Mouse (Mus musculus): ENCODE results near the gene Vps37c. TPM values are rescaled to one million over a fixed set of nuclear protein-coding genes. Genes with fewer than 3 reads are reported as not detected.

The Vps37c gene
- polyA plus RNA-seq, 1 experiment = 30.0 TPM

DNA sequence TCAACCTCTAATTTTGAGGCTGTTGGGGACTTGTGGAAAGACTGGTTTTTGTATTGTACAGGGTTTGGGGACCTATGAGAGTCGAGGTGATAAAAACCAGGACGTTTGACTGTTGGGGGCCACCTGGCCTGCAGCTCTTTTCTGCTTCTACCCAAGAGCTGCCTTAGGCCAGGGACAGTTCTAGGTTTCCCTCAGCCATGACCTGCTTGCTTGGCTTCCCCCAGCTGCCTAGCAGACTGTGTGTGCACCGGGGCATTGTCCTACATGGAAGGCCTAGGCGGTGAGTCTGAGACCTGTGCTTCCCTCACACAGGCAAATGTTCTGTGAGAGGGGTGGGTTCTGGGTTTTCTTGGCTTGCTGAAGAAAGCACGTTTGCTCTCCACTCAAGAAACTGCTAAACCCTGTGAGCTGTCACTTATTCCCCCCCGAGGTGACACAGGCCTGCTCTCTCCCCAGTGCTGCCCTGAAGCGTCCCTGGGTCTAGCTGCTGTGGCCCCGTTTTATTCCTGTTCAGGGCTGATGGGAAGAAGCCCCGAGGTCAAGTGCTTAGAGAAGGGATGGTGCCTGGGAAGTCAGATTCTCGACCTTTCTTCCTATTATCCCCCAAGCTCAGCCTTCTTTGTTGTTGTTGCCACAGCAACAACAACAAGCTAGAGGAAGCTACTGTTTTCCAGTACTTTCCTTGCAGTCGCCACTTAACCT is 60.0 kb downstream of the Vps37c start:
- 66% methylated on average over 11 of the region's 11 CpGs for WGBS
- TF ChIP-seq POLR2A (IDR thresholded peaks at IDR 0.05; ENCODE audit: low read depth, low read length) (no peak), CTCF (conservative IDR thresholded peaks at IDR 0.05; ENCODE audit: insufficient read depth, insufficient read length, low read depth, low read length) (no peak)
- Histone ChIP-seq H3K4me3 (ENCODE audit: insufficient read depth, low read depth, low read length) (no peak overlapping the region), H3K27me3 (replicated peaks; ENCODE audit: control insufficient read depth, insufficient read depth, low read length) (no peaks in the 10 kb centered on the region), H3K27ac (ENCODE audit: insufficient read depth, low read depth, low read length) (no peak overlapping the region), H3K4me1 (ENCODE audit: control insufficient read depth, insufficient read depth, low read length) (no peaks in the 10 kb centered on the region), H3K36me3 (ENCODE audit: control insufficient read depth, insufficient read depth, low read length) (no peaks in the 10 kb centered on the region)
- no peak for DNase-seq

DNA sequence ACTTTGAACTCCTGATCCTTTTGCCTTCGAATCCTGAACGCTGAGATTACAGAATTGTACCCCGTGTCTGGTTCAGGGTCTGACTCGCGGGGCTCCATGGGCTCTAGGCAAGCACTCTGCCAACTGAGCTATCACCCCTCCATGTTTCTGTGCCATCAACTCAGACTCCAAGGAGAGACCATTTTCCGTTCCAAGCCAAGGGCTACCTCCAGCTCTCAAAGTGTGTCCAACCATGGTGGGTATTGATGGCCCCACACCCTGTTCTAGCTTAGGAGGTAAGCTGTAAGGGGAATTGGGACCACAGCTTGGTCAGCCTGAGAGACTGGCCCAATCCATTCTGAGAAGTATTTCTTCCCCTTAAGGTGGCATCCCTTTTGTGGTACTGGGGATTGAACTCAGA is 60.8 kb downstream of the Vps37c start:
- H3K4me1 ChIP-seq (ENCODE audit: control insufficient read depth, insufficient read depth, low read length) = no peaks in the 10 kb centered on the region
- H3K27ac ChIP-seq (ENCODE audit: insufficient read depth, low read depth, low read length) = no peak overlapping the region
- no peaks in the 10 kb centered on the region for H3K36me3 ChIP-seq (ENCODE audit: control insufficient read depth, insufficient read depth, low read length)
- no peak for DNase-seq
- H3K4me3 ChIP-seq (ENCODE audit: insufficient read depth, low read depth, low read length) = no peak overlapping the region
- WGBS = 80% methylated on average over 6 of the region's 6 CpGs
- no peaks in the 10 kb centered on the region for H3K27me3 ChIP-seq (replicated peaks; ENCODE audit: control insufficient read depth, insufficient read depth, low read length)
- TF ChIP-seq POLR2A (IDR thresholded peaks at IDR 0.05; ENCODE audit: low read depth, low read length) (no peak), CTCF (conservative IDR thresholded peaks at IDR 0.05; ENCODE audit: insufficient read depth, insufficient read length, low read depth, low read length) (no peak)

DNA sequence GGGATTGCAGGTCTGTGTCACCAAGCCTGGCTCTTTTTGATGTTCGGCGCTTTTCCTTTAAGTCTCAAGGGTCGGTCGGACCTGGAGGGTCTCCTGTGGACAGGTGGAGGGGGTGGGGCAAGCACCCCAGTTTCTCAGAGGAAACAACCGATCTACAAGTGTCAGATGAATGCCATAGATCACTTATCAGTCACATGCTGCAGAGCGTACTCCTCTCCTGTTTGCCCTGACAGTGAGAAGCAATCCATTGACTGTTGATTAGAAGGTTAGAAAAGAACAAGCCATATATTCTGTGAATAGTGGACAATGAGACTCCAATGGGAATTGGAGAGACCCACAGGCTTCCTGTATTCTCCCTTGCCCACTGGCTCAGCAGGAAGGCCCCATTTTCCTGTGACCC is 61.6 kb downstream of the Vps37c start:
- Histone ChIP-seq H3K4me3 (ENCODE audit: insufficient read depth, low read depth, low read length) (no peak overlapping the region), H3K27ac (ENCODE audit: insufficient read depth, low read depth, low read length) (no peak overlapping the region), H3K4me1 (ENCODE audit: control insufficient read depth, insufficient read depth, low read length) (no peaks in the 10 kb centered on the region), H3K36me3 (ENCODE audit: control insufficient read depth, insufficient read depth, low read length) (no peaks in the 10 kb centered on the region), H3K27me3 (replicated peaks; ENCODE audit: control insufficient read depth, insufficient read depth, low read length) (no peaks in the 10 kb centered on the region)
- 87% methylated on average over 6 of the region's 6 CpGs for WGBS
- DNase-seq = no peak
- TF ChIP-seq CTCF (conservative IDR thresholded peaks at IDR 0.05; ENCODE audit: insufficient read depth, insufficient read length, low read depth, low read length) (no peak), POLR2A (IDR thresholded peaks at IDR 0.05; ENCODE audit: low read depth, low read length) (no peak)

DNA sequence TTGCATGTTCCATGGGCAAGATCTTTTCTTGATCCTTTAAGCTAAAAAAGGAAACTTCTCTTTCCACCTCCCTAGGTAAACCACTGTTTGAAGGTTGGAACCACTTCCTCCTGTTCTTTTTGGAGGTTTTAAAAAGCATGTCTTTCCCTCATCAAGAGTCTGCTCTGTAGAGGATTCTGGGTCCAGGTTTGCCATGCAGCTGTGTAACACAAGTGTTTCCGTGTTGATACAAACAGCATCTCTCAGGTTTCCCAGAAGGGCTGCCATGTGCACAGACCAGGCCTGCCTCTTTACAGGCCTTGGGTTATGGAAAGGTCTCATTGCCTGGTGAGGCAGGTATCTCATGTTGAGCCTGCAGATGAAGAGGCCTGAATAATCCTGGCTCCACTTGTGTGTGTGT is 63.1 kb downstream of the Vps37c start:
- Histone ChIP-seq H3K27me3 (replicated peaks; ENCODE audit: control insufficient read depth, insufficient read depth, low read length) (no peaks in the 10 kb centered on the region), H3K4me3 (ENCODE audit: insufficient read depth, low read depth, low read length) (no peak overlapping the region), H3K4me1 (ENCODE audit: control insufficient read depth, insufficient read depth, low read length) (no peaks in the 10 kb centered on the region), H3K27ac (ENCODE audit: insufficient read depth, low read depth, low read length) (no peak overlapping the region), H3K36me3 (ENCODE audit: control insufficient read depth, insufficient read depth, low read length) (no peaks in the 10 kb centered on the region)
- no peak for DNase-seq
- TF ChIP-seq CTCF (conservative IDR thresholded peaks at IDR 0.05; ENCODE audit: insufficient read depth, insufficient read length, low read depth, low read length) (no peak), POLR2A (IDR thresholded peaks at IDR 0.05; ENCODE audit: low read depth, low read length) (no peak)
- 81% methylated on average over 1 of the region's 1 CpGs for WGBS

DNA sequence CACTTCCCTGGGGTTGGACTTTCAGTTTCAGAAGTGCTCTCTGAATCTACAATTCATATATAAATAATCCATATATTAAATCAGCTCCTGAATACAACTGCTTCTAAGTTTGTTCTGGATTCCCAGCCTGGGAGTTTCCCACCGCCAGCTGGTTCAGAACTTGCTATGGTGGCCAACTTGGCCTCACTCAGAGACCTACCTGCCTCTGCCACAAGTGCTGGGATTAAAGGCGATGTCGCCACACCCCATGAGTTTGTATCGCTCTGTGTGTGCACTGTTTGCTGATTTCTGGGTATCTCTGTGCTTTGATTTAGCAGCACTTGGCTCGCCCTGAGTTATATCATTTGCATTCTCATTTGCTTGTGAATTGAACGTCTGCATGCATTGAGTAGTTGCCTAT is 63.6 kb downstream of the Vps37c start:
- no peak for DNase-seq
- H3K27me3 ChIP-seq (replicated peaks; ENCODE audit: control insufficient read depth, insufficient read depth, low read length) = no peaks in the 10 kb centered on the region
- TF ChIP-seq POLR2A (IDR thresholded peaks at IDR 0.05; ENCODE audit: low read depth, low read length) (no peak), CTCF (conservative IDR thresholded peaks at IDR 0.05; ENCODE audit: insufficient read depth, insufficient read length, low read depth, low read length) (no peak)
- WGBS = 95% methylated on average over 6 of the region's 6 CpGs
- H3K4me1 ChIP-seq (ENCODE audit: control insufficient read depth, insufficient read depth, low read length) = no peaks in the 10 kb centered on the region
- no peaks in the 10 kb centered on the region for H3K36me3 ChIP-seq (ENCODE audit: control insufficient read depth, insufficient read depth, low read length)
- H3K27ac ChIP-seq (ENCODE audit: insufficient read depth, low read depth, low read length) = no peak overlapping the region
- H3K4me3 ChIP-seq (ENCODE audit: insufficient read depth, low read depth, low read length) = no peak overlapping the region

DNA sequence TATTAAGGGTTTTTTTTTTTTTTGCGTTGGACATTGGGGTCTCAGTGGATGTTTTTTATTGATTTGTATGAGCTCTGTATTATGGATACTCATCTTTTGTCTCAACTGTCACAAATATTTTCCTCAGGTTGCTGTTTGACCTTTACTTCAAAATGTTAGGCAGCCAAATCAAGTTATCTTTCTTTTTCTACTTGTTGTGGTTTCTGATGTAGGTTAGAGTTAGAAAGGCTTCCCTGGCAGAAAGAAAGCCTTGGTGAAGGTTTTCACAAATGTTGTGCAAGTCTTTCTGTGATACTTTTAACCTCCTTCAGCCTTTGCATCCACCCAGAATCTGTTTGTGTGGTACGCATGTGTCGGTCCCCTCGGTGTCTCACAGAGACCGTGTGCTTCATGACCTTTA is 64.1 kb downstream of the Vps37c start:
- 94% methylated on average over 5 of the region's 5 CpGs for WGBS
- Histone ChIP-seq H3K4me3 (ENCODE audit: insufficient read depth, low read depth, low read length) (no peak overlapping the region), H3K4me1 (ENCODE audit: control insufficient read depth, insufficient read depth, low read length) (no peaks in the 10 kb centered on the region), H3K27me3 (replicated peaks; ENCODE audit: control insufficient read depth, insufficient read depth, low read length) (no peaks in the 10 kb centered on the region), H3K27ac (ENCODE audit: insufficient read depth, low read depth, low read length) (no peak overlapping the region), H3K36me3 (ENCODE audit: control insufficient read depth, insufficient read depth, low read length) (no peaks in the 10 kb centered on the region)
- no peak for TF ChIP-seq POLR2A (IDR thresholded peaks at IDR 0.05; ENCODE audit: low read depth, low read length)
- TF ChIP-seq CTCF (conservative IDR thresholded peaks at IDR 0.05; ENCODE audit: insufficient read depth, insufficient read length, low read depth, low read length) = no peak
- DNase-seq = no peak

DNA sequence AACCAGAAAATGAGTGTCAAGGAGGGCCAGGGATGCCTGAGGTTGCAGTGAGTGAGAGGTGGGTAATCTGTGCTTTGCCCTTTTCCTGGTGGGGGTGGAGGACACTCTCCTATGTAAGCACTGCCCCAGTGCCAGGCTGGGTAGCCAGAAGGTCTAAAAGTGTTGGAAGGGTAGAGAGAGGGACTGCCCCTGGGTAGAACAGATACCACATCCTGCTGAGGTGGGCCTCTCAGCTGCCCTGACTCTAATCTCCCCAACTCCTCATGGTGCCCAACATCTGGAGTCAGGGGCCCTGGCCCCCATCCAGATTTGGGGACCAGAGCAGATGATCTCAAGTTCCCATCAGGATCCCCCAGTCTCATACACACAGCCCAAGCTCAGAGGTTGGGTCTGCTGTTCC is 68.6 kb downstream of the Vps37c start:
- Histone ChIP-seq H3K27ac (ENCODE audit: insufficient read depth, low read depth, low read length) (no peak overlapping the region), H3K27me3 (replicated peaks; ENCODE audit: control insufficient read depth, insufficient read depth, low read length) (no peaks in the 10 kb centered on the region), H3K4me3 (ENCODE audit: insufficient read depth, low read depth, low read length) (no peak overlapping the region), H3K36me3 (ENCODE audit: control insufficient read depth, insufficient read depth, low read length) (no peaks in the 10 kb centered on the region), H3K4me1 (ENCODE audit: control insufficient read depth, insufficient read depth, low read length) (no peaks in the 10 kb centered on the region)
- TF ChIP-seq CTCF (conservative IDR thresholded peaks at IDR 0.05; ENCODE audit: insufficient read depth, insufficient read length, low read depth, low read length) (no peak), POLR2A (IDR thresholded peaks at IDR 0.05; ENCODE audit: low read depth, low read length) (no peak)
- no peak for DNase-seq
